Mouse (Mus musculus) testis, adult 2 months (tissue): ENCODE data around the gene Capns1. TPM values are rescaled to one million over a fixed set of nuclear protein-coding genes. Genes with fewer than 3 reads are reported as not detected.
"Not testable (repeated sequence)": the region's sequence is repeated elsewhere in the genome, so short reads cannot be mapped to it uniquely, and the experiment has no call there.

Experiments
- H3K27ac ChIP-seq: fragments of 200-500 bp; 2 replicates; pipeline ENCODE4 v1.5.1; 2012; ENCODE audit warnings: low read depth, low read length; ENCODE audit not compliant: control insufficient read depth, insufficient read depth
- H3K27me3 ChIP-seq: fragments of 200-500 bp; 2 replicates; pipeline ENCODE4 v1.6.1; 2012; ENCODE audit warnings: mild to moderate bottlenecking, low read length, moderate library complexity; ENCODE audit not compliant: control insufficient read depth, insufficient read depth
- H3K36me3 ChIP-seq: fragments of 200-500 bp; 2 replicates; pipeline ENCODE4 v1.6.1; 2012; ENCODE audit warnings: mild to moderate bottlenecking, low read length; ENCODE audit not compliant: control insufficient read depth, insufficient read depth
- H3K4me1 ChIP-seq: fragments of 200-500 bp; 2 replicates; pipeline ENCODE4 v1.6.1; 2012; ENCODE audit warnings: low read length; ENCODE audit not compliant: control insufficient read depth, insufficient read depth
- H3K4me3 ChIP-seq: fragments of 200-500 bp; 2 replicates; pipeline ENCODE4 v1.5.1; 2012; ENCODE audit warnings: low read depth, mild to moderate bottlenecking, low read length, moderate library complexity, mixed read lengths; ENCODE audit not compliant: control insufficient read depth
- CTCF ChIP-seq: fragments of 200-500 bp; IDR thresholded peaks from 2 replicates; pipeline ENCODE4 v1.5.1; 2012; ENCODE audit warnings: low read depth, mild to moderate bottlenecking, inconsistent platforms, low read length, moderate library complexity; ENCODE audit not compliant: control insufficient read depth, insufficient read depth, insufficient replicate concordance
- POLR2A ChIP-seq: fragments of 200-500 bp; IDR thresholded peaks from 2 replicates; pipeline ENCODE4 v1.6.1; 2012; ENCODE audit warnings: low read depth, mild to moderate bottlenecking, inconsistent platforms, low read length, moderate library complexity; ENCODE audit not compliant: control insufficient read depth
- polyA plus RNA-seq: library from polyadenylated mRNA; depleted of rRNA; stranded (reverse); fragments of >200 nt; gene quantifications from 2 replicates; pipeline ENCODE4 v1.2.3, GENCODE M21; 2012

Gene Capns1
- polyA plus RNA-seq, 1 experiment, result 592 TPM

GRCm38 (mm10) chr7:30202895-30203690 is 4.5 kb upstream of the Capns1 start:
- H3K4me3 ChIP-seq, result no peak overlapping the region
- H3K4me1 ChIP-seq, result peaks cover 23% of the 10 kb centered on the region
- TF ChIP-seq CTCF (no peak), POLR2A (no peak)
- H3K27me3 ChIP-seq, result no peaks in the 10 kb centered on the region
- no peaks in the 10 kb centered on the region for H3K36me3 ChIP-seq
- peak overlapping the region; percentile 73 for H3K27ac ChIP-seq

GRCm38 (mm10) chr7:30200661-30201060 is 2.0 kb upstream of the Capns1 start:
- not testable (repeated sequence) for H3K27me3 ChIP-seq, H3K4me3 ChIP-seq, H3K36me3 ChIP-seq, H3K27ac ChIP-seq
- H3K4me1 ChIP-seq, result peaks cover 29% of the 10 kb centered on the region

GRCm38 (mm10) chr7:30200200-30200599 is 1.6 kb upstream of the Capns1 start:
- TF ChIP-seq POLR2A (no peak), CTCF (no peak)
- H3K36me3 ChIP-seq, result no peaks in the 10 kb centered on the region
- H3K4me3 ChIP-seq, result no peak overlapping the region
- peaks cover 29% of the 10 kb centered on the region for H3K4me1 ChIP-seq
- peak overlapping the region; percentile 0 for H3K27ac ChIP-seq
- no peaks in the 10 kb centered on the region for H3K27me3 ChIP-seq

GRCm38 (mm10) chr7:30199498-30200139 is 1.0 kb upstream of the Capns1 start:
- H3K4me3 ChIP-seq, result no peak overlapping the region; the same call in 1 of the 2 replicates
- no peaks in the 10 kb centered on the region for H3K27me3 ChIP-seq
- H3K27ac ChIP-seq, result peak overlapping the region; percentile 0
- no peaks in the 10 kb centered on the region for H3K36me3 ChIP-seq
- TF ChIP-seq POLR2A, result no peak
- TF ChIP-seq CTCF, result no peak
- H3K4me1 ChIP-seq, result peaks cover 32% of the 10 kb centered on the region

- Histone ChIP-seq H3K27ac (peak overlapping the region; percentile 79), H3K27me3 (no peaks in the 10 kb centered on the region), H3K4me3 (no peak overlapping the region), H3K4me1 (peaks cover 41% of the 10 kb centered on the region), H3K36me3 (no peaks in the 10 kb centered on the region)
- TF ChIP-seq CTCF, result no peak
- TF ChIP-seq POLR2A, result no peak
Observed at GRCm38 (mm10) chr7:30197592-30198129, 950 bp downstream of the Capns1 start.

- H3K4me1 ChIP-seq, result peaks cover 43% of the 10 kb centered on the region
- H3K36me3 ChIP-seq, result no peaks in the 10 kb centered on the region
- no peak overlapping the region for H3K27ac ChIP-seq
- no peaks in the 10 kb centered on the region for H3K27me3 ChIP-seq
- no peak overlapping the region for H3K4me3 ChIP-seq
- no peak for TF ChIP-seq CTCF
- TF ChIP-seq POLR2A, result no peak
Observed at GRCm38 (mm10) chr7:30196171-30196570, 2.4 kb downstream of the Capns1 start.

- TF ChIP-seq POLR2A (no peak), CTCF (no peak)
- H3K27me3 ChIP-seq, result no peaks in the 10 kb centered on the region
- peaks cover 43% of the 10 kb centered on the region for H3K4me1 ChIP-seq
- no peak overlapping the region for H3K4me3 ChIP-seq
- H3K36me3 ChIP-seq, result no peaks in the 10 kb centered on the region
- H3K27ac ChIP-seq, result no peak overlapping the region
Observed at GRCm38 (mm10) chr7:30195461-30195860, 3.1 kb downstream of the Capns1 start.
